Mouse (Mus musculus) forebrain, embryonic 11.5 days (tissue): ENCODE measurements at regions not wholly inside any gene's neighbourhood (a gene's known extent, or its start where the extent isn't known, plus 50 kb on each side); places are given as distances from the start of the nearest gene placed in this dataset.
A peak's percentile ranks its signal among the peaks of the same experiment; 100 is the strongest.

Experiments
- ATAC-seq: fragments of 200-750 bp; cut with Nextera tagmentation; replicated peaks from 2 replicates; pipeline ENCODE4 v1.8.0; 2017; ENCODE audit warnings: moderate TSS enrichment; ENCODE audit not compliant: low FRiP score
- DNase-seq: peaks from one replicate; pipeline ENCODE4 v3.0.0-alpha.2; 2017; ENCODE audit warnings: low spot score
- H3K27ac ChIP-seq: fragments of 300-500 bp; sonication (generic); 2 replicates; pipeline ENCODE4 v1.5.1; 2014; ENCODE audit warnings: low read depth, low read length
- H3K27me3 ChIP-seq: fragments of 300-500 bp; sonication (generic); 2 replicates; pipeline ENCODE4 v1.6.1; 2014; ENCODE audit warnings: mild to moderate bottlenecking, low read length, mixed read lengths; ENCODE audit not compliant: control insufficient read depth, insufficient read depth
- H3K36me3 ChIP-seq: fragments of 300-500 bp; sonication (generic); 2 replicates; pipeline ENCODE4 v1.6.1; 2014; ENCODE audit warnings: mild to moderate bottlenecking, low read length, moderate library complexity, mixed read lengths; ENCODE audit not compliant: control insufficient read depth, insufficient read depth
- H3K4me1 ChIP-seq: fragments of 300-500 bp; sonication (generic); replicated peaks from 2 replicates; pipeline ENCODE4 v1.6.1; 2014; ENCODE audit warnings: low read length, mixed read lengths; ENCODE audit not compliant: control insufficient read depth, insufficient read depth
- H3K4me2 ChIP-seq: fragments of 300-500 bp; sonication (generic); 2 replicates; pipeline ENCODE4 v1.6.1; 2014; ENCODE audit warnings: low read depth, mild to moderate bottlenecking, low read length, moderate library complexity, mixed read lengths; ENCODE audit not compliant: severe bottlenecking
- H3K4me3 ChIP-seq: fragments of 300-500 bp; sonication (generic); 2 replicates; pipeline ENCODE4 v1.5.1; 2014; ENCODE audit warnings: low read depth, low read length
- H3K9ac ChIP-seq: fragments of 300-500 bp; sonication (generic); 2 replicates; pipeline ENCODE4 v1.6.1; 2014; ENCODE audit warnings: low read length
- H3K9me3 ChIP-seq: fragments of 300-500 bp; sonication (generic); 2 replicates; pipeline ENCODE4 v1.6.1; 2016; ENCODE audit warnings: low read length, mixed read lengths; ENCODE audit not compliant: control insufficient read depth
- WGBS: fragments of 180-500 bp; shearing (Covaris S2); extraction: QIAGEN DNeasy Blood & Tissue Kit; methylation state at CpG from one replicate; pipeline ENCODE4 v1.1.7; 2014; 5-methylcytosine and 5-hydroxymethylcytosine counted together

DNA sequence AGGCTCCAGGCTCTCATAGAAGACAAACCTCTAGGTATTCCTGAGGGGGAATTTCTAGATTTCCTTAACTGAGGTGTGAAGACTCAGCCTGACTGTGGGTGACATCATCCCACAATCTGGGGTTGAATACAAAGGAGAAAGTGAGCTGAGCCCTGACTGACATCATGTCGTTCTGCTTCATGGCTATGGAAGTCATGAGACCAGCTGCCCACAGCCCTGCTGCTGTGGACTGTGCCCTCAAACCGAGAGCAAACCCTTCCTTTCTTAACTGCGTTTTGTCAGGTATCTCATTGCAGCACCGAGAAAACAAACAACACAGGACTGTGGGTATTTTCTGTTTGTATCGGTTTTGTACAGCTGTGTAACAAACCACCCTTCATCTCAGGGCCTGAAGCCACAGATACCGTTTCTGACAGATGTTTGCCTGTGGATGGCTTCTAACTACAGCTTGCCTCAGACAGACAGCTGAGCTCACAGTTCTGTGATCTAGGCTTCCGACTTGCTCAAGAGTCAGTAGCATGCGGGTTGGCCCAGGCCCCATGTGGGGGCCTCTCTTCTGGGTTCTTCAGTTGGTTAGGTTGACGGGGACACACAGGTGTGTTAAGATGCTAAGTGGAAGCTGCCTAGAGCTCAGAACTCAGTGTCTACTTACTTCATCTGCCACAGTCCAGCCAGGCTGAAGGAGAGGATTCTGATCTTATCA, 150.9 kb downstream of the Tpra1 start:
- Histone ChIP-seq H3K4me1 (no peaks in the 10 kb centered on the region), H3K9ac (no peak overlapping the region), H3K4me2 (no peak overlapping the region), H3K4me3 (no peak overlapping the region), H3K27ac (no peak overlapping the region), H3K36me3 (no peaks in the 10 kb centered on the region), H3K27me3 (no peaks in the 10 kb centered on the region), H3K9me3 (no peaks in the 10 kb centered on the region)
- 87% methylated on average over 9 of the region's 9 CpGs for WGBS
- DNase-seq = no peak
- ATAC-seq = no peak

DNA sequence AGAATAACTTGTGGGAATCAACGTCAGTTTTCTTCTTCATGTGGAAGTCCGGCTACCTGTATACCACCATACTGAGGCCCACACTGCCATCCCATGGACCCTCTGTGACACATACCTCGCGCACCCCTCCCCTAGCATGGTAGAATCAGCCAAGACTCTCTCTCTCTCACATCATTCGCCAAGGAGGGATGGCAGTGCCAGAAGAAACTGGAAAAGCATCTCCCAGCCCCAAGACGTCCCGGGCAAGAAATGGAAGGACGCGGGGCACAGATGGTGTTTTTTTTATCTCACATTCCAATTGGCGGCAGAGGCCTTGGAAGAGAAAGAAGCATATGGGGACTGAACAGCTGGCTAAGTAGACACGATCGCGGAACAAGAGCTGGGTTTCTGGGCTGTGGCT, 152.0 kb downstream of the Tpra1 start:
- no peak overlapping the region for H3K27ac ChIP-seq
- no peaks in the 10 kb centered on the region for H3K4me1 ChIP-seq
- no peaks in the 10 kb centered on the region for H3K27me3 ChIP-seq
- WGBS = 84% methylated on average over 13 of the region's 13 CpGs
- H3K4me2 ChIP-seq = no peak overlapping the region
- no peak overlapping the region for H3K9ac ChIP-seq
- no peaks in the 10 kb centered on the region for H3K9me3 ChIP-seq
- H3K4me3 ChIP-seq = no peak overlapping the region
- DNase-seq (no peak), ATAC-seq (no peak)
- H3K36me3 ChIP-seq = no peaks in the 10 kb centered on the region

DNA sequence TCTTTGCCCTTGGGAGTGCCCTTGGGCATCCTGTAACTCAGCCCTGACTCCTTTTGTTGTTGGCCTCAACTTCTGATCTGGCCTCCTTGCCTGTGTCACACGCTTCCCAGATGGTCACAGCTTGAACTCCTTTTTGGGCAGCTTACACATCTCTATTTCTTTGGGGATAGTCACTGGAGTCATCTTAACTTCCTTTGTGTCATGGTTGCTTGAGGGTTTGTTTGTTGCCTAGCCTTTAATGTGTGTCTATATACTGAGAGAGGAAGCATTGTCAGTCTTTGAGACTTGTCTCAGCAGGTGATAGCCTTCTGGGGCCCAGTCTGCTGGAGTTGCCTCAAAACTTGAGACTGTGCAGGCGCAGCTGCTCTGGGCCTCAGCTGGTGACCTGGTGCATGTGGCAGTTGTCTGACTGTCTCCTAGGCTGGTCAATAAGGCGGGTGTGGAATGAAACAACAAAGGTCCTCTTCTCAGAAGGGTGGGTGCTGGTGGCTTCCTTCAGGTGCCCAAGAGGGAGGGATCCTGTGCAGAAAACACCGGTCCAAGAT, 157.5 kb downstream of the Tpra1 start:
- 71% methylated on average over 4 of the region's 4 CpGs for WGBS
- H3K27me3 ChIP-seq = no peaks in the 10 kb centered on the region

DNA sequence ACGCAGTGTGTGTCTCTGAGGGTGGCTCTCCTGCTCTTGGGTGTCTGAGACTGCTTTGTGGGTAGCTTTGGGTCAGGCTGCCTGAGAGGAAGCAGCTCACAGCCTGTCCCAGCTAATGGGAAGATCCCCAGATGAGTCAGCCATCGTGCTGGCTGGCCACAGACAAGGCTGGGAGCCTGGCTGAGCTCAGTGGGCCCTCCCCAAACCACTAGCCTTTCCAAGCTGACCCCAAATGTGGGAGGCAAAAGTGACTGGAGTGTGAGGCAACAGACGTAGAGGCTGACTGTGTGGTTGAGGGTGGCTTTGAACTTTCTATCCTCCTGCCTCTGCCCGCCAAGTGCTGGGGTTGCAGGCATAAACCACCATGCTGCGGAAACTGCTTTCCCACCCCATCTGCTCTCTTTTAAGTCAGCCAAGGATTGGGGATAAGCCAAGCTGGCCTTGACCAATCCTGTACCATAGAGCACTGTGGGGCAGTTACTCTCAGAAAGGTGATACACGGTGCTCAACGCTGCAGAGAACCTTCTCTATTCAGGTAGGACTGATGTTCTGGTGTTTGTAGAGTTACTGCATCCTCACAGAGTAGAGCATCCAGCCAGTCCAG, 163.0 kb downstream of the Tpra1 start:
- WGBS = 73% methylated on average over 7 of the region's 7 CpGs
- Histone ChIP-seq H3K36me3 (no peaks in the 10 kb centered on the region), H3K4me1 (0 out of 2 replicates have a peak, but pooled peaks cover 2% of the 10 kb centered on the region), H3K27ac (no peak overlapping the region), H3K4me2 (no peak overlapping the region), H3K9ac (no peak overlapping the region), H3K4me3 (no peak overlapping the region), H3K9me3 (peaks cover 3% of the 10 kb centered on the region; the same call in 1 of the 2 replicates), H3K27me3 (no peaks in the 10 kb centered on the region)
- ATAC-seq (no peak), DNase-seq (no peak)

More for the DNA sequence above, 157.5 kb downstream of the Tpra1 start:
- ATAC-seq (no peak), DNase-seq (no peak)
- Histone ChIP-seq H3K4me1 (0 out of 2 replicates have a peak, but pooled peaks cover 2% of the 10 kb centered on the region), H3K4me3 (no peak overlapping the region), H3K9ac (no peak overlapping the region), H3K4me2 (no peak overlapping the region), H3K27ac (no peak overlapping the region), H3K9me3 (no peaks in the 10 kb centered on the region), H3K36me3 (no peaks in the 10 kb centered on the region)

DNA sequence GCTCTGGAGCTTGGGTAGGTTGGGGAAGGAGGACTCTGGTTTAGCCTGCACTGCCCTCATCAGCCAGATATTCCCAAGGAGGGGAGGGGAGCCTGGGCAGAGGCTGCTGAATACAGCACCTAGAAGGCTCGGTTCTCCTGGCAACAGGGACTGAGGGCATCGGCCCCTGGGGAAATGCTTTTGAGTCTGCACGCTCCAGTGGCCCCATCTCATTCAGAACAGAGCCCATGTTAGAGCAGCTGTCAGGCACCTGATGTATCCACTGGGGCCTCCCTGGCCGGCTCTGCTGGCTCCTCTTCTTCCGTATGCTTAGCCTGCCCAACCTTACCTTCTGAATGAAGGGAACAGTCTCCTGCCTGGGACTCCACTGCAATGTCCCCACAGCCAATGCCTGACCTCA, 164.5 kb downstream of the Tpra1 start:
- no peak for DNase-seq
- 53% methylated on average over 5 of the region's 5 CpGs for WGBS
- Histone ChIP-seq H3K9me3 (peaks cover 3% of the 10 kb centered on the region; the same call in 1 of the 2 replicates), H3K27me3 (no peaks in the 10 kb centered on the region), H3K27ac (no peak overlapping the region), H3K4me1 (0 out of 2 replicates have a peak, but pooled peaks cover 2% of the 10 kb centered on the region), H3K4me2 (no peak overlapping the region), H3K9ac (no peak overlapping the region), H3K36me3 (no peaks in the 10 kb centered on the region), H3K4me3 (no peak overlapping the region)
- no peak for ATAC-seq

DNA sequence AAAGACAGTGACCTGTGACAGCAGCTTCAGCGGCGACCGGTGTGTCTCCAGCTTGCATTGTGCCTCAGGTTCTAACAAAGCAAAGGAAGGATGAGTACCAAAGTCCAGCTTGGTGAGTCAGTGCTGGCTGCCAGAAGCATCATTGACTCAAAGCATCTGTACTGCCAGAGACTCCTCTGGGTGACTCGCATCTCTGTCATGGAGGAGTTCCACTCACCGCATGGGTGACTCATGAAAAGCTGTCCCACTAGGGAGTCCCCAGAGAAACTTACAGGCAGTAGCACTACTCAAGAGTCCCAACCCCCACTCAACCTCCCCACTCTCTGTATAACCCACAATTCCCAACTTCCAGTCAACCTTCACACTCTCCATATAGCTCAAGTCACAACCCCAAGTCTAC, 166.2 kb downstream of the Tpra1 start:
- 93% methylated on average over 5 of the region's 5 CpGs for WGBS
- Histone ChIP-seq H3K9ac (no peak overlapping the region), H3K9me3 (peaks cover 3% of the 10 kb centered on the region; the same call in 1 of the 2 replicates), H3K27me3 (no peaks in the 10 kb centered on the region), H3K4me3 (no peak overlapping the region), H3K4me2 (no peak overlapping the region), H3K36me3 (no peaks in the 10 kb centered on the region), H3K4me1 (peaks cover 6% of the 10 kb centered on the region; the same call in 1 of the 2 replicates), H3K27ac (no peak overlapping the region)
- DNase-seq (no peak), ATAC-seq (no peak)

DNA sequence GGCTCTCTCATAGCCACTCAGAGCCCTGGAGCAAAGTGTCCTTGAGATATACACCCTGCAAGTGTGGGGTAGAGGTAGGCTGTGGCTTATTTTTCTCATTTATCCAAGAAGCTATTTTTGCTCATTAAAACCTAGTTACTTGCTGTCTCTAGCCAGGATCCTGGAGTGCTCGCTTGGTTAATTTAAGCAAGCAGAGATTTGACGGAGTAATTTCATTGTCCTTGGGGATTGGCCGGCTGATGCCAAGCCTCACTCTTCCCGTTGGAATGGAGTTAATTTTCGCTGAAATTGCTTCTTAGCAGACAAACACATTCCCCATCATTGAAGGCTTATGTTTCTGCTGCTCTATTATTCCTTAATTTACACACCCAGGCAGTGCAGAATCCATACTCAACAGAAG, 167.1 kb downstream of the Tpra1 start:
- WGBS = 78% methylated on average over 5 of the region's 5 CpGs
- Histone ChIP-seq H3K9ac (no peak overlapping the region), H3K9me3 (peaks cover 3% of the 10 kb centered on the region; the same call in 1 of the 2 replicates), H3K36me3 (no peaks in the 10 kb centered on the region), H3K27ac (no peak overlapping the region), H3K4me3 (no peak overlapping the region), H3K4me2 (no peak overlapping the region), H3K27me3 (no peaks in the 10 kb centered on the region), H3K4me1 (peaks cover 6% of the 10 kb centered on the region; the same call in 1 of the 2 replicates)
- DNase-seq (no peak), ATAC-seq (no peak)

DNA sequence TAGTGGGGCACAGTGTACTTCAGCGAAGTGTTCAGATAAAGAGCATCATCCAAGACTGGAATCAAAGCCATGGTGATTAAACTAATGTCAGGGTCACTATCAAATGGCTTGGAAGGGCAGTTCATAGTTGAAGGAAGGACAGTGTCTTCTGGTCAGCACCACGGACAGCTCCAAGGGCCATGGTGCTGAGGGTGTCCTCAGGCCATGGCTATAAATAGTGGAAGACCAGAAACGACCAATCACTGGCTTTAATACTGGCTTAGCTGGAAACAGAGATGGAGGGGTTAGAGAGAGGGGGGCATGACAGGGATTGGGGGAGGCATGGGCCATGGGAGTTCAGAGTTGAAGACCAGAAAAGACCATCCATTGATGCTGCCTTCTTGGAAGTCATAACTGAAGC, 168.0 kb downstream of the Tpra1 start:
- Histone ChIP-seq H3K36me3 (no peaks in the 10 kb centered on the region), H3K4me3 (no peak overlapping the region), H3K4me2 (no peak overlapping the region), H3K9me3 (peaks cover 3% of the 10 kb centered on the region; the same call in 1 of the 2 replicates), H3K27ac (no peak overlapping the region), H3K9ac (no peak overlapping the region), H3K27me3 (no peaks in the 10 kb centered on the region), H3K4me1 (peaks cover 4% of the 10 kb centered on the region; the same call in 1 of the 2 replicates)
- DNase-seq (peak; percentile 77), ATAC-seq (no peak)
- WGBS = 20% methylated on average over 3 of the region's 3 CpGs
